Mouse (Mus musculus) cortical plate, adult 2 months (tissue): ENCODE results near the gene Grk1.

ENCODE experiments used
- CTCF ChIP-seq: fragments of 200-500 bp; IDR thresholded peaks from 2 replicates; pipeline ENCODE4 v1.5.1; 2011; ENCODE audit warnings: mild to moderate bottlenecking, control low read depth, low read length; ENCODE audit not compliant: insufficient read depth; ENCODE audit errors: extremely low read depth
- POLR2A ChIP-seq: fragments of 200-500 bp; IDR thresholded peaks from 2 replicates; pipeline ENCODE4 v1.6.1; 2011; ENCODE audit warnings: mild to moderate bottlenecking, low read length, control low read depth; ENCODE audit not compliant: insufficient read depth; ENCODE audit errors: extremely low read depth

- no peak for TF ChIP-seq CTCF
- no peak for TF ChIP-seq POLR2A
These were observed at the start of gene Grk1 for GRCm38 (mm10) chr8:13404666-13405131.
